Mouse (Mus musculus) limb, embryonic 13.5 days (tissue): ENCODE measurements around the gene Cfap61. TPM values are rescaled to one million over a fixed set of nuclear protein-coding genes. Genes with fewer than 3 reads are reported as not detected.

Experiments used
- ATAC-seq: fragments of 200-750 bp; cut with Nextera tagmentation; 2 replicates; pipeline ENCODE4 v1.8.0; 2017; ENCODE audit warnings: low read depth, moderate number of reproducible peaks, moderate TSS enrichment; ENCODE audit not compliant: low FRiP score
- H3K27ac ChIP-seq: fragments of 300-500 bp; sonication (generic); 2 replicates; pipeline ENCODE4 v1.5.1; 2015; ENCODE audit warnings: inconsistent platforms, mild to moderate bottlenecking, moderate library complexity
- H3K27me3 ChIP-seq: fragments of 300-500 bp; sonication (generic); 2 replicates; pipeline ENCODE4 v1.6.1; 2015; ENCODE audit warnings: mild to moderate bottlenecking, inconsistent platforms
- H3K36me3 ChIP-seq: fragments of 300-500 bp; sonication (generic); 2 replicates; pipeline ENCODE4 v1.6.1; 2015; ENCODE audit warnings: inconsistent platforms, mild to moderate bottlenecking, moderate library complexity
- H3K4me1 ChIP-seq: fragments of 300-500 bp; sonication (generic); 2 replicates; pipeline ENCODE4 v1.6.1; 2015; ENCODE audit warnings: inconsistent platforms
- H3K4me2 ChIP-seq: fragments of 300-500 bp; sonication (generic); replicated peaks from 2 replicates; pipeline ENCODE4 v1.6.1; 2015; ENCODE audit warnings: inconsistent platforms, mild to moderate bottlenecking, moderate library complexity
- H3K4me3 ChIP-seq: fragments of 300-500 bp; sonication (generic); 2 replicates; pipeline ENCODE4 v1.5.1; 2015; ENCODE audit warnings: moderate library complexity, mild to moderate bottlenecking, inconsistent platforms
- H3K9ac ChIP-seq: fragments of 300-500 bp; sonication (generic); 2 replicates; pipeline ENCODE4 v1.6.1; 2015; ENCODE audit warnings: mild to moderate bottlenecking, inconsistent platforms
- H3K9me3 ChIP-seq: fragments of 300-500 bp; sonication (generic); 2 replicates; pipeline ENCODE4 v1.6.1; 2016; ENCODE audit warnings: inconsistent platforms
- WGBS: fragments of 180-500 bp; shearing (Covaris S2); methylation state at CpG from one replicate; pipeline ENCODE4 v1.1.7; 2015; 5-methylcytosine and 5-hydroxymethylcytosine counted together
- polyA plus RNA-seq: library from polyadenylated mRNA; unstranded; fragments of >200 nt; fragmentation: Nextera tagmentation; extraction: Ambion mirVana; gene quantifications from 2 replicates; pipeline ENCODE4 v1.2.1, GENCODE M21; 2015

The Cfap61 gene
- polyA plus RNA-seq, 1 experiment from 2014 or later, result 0.24 TPM

- no peak overlapping the region for H3K27ac ChIP-seq
Observed at GRCm38 (mm10) chr2:146223176-146223905, 288.8 kb downstream of the Cfap61 start.

DNA sequence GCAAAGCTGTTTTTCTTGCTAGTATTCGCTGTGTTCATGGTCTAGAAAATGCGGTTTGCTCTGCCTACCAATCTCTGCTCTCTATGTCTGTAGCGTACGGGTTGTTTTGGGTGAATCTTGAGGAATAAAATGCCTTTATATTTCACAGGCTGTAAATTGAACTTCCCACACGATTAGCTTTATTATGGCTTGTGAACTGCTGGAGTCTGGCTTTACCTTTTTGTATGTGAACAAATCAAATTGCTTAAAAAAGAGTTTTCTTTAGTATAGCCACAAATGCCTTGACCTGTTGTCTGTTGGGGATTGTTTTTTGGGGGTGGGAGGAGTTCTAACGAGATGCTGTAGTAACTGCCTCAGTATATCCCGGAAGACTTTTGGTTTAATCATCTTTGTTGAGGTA, 289.6 kb downstream of the Cfap61 start:
- Histone ChIP-seq H3K4me3 (no peak overlapping the region), H3K27me3 (peaks cover 95% of the 10 kb centered on the region), H3K27ac (no peak overlapping the region), H3K4me2 (no peak overlapping the region), H3K9me3 (no peaks in the 10 kb centered on the region), H3K4me1 (peaks cover 28% of the 10 kb centered on the region), H3K36me3 (no peaks in the 10 kb centered on the region), H3K9ac (no peak overlapping the region)
- no peak for ATAC-seq
- WGBS, result 8% methylated on average over 7 of the region's 7 CpGs

More at GRCm38 (mm10) chr2:146223176-146223905, 288.8 kb downstream of the Cfap61 start:
- Histone ChIP-seq H3K9me3 (no peaks in the 10 kb centered on the region), H3K4me1 (peaks cover 31% of the 10 kb centered on the region), H3K36me3 (no peaks in the 10 kb centered on the region), H3K27me3 (peaks cover 95% of the 10 kb centered on the region), H3K4me2 (peak overlapping the region; percentile 98), H3K4me3 (peak overlapping the region; percentile 56), H3K9ac (0 out of 2 replicates have a peak overlapping the region, but pooled peaks have one; percentile 48)
- 1% methylated on average over 65 of the region's 75 CpGs for WGBS
- ATAC-seq, result no peak; the same call in 1 of the 2 replicates

DNA sequence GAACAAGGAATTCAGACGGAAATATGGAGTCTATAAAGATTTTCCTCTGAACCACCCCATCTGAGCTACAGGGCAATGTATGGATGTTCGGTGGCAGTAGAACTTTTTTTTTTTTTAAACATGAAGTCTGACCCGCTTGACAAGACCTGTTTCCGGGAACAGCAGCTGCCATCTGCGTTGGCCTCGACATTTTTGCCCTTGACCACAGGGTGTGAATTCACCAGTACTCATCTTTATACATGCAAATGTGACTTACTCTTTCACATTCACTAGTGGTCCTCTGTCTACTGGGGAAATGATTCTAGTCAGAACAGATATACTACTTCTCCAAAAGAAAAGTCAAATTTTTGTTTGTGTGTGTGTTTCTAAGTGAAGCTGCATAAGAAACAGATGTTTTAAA, 291.2 kb downstream of the Cfap61 start:
- ATAC-seq, result no peak
- Histone ChIP-seq H3K27me3 (peaks cover 84% of the 10 kb centered on the region), H3K36me3 (no peaks in the 10 kb centered on the region), H3K4me3 (no peak overlapping the region), H3K9ac (no peak overlapping the region), H3K4me2 (no peak overlapping the region), H3K4me1 (peaks cover 25% of the 10 kb centered on the region), H3K9me3 (no peaks in the 10 kb centered on the region), H3K27ac (no peak overlapping the region)
- 7% methylated on average over 6 of the region's 6 CpGs for WGBS

DNA sequence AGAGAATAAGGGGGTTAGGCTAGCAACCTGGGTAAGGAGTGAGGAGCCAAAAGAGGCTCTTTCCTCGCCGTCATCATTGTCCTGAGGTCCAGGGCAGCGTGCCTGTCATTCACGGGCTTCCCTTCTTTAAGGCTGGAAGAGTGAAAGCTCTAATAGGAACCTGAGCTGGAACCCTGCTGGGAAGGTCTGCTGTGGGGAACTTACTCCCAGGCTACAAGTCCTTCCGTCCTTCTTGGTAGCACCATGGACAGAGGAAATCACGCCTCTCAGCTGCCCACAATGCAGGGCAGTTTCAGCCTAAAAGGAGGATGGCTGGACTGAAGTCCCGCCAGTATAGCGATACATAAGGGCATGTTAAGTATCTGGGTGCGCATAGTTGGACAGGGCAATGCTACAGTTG, 291.9 kb downstream of the Cfap61 start:
- no peak for ATAC-seq

GRCm38 (mm10) chr2:146227646-146228045, 293.1 kb downstream of the Cfap61 start:
- Histone ChIP-seq H3K4me1 (peaks cover 10% of the 10 kb centered on the region), H3K27me3 (peaks cover 65% of the 10 kb centered on the region), H3K4me3 (no peak overlapping the region), H3K27ac (no peak overlapping the region), H3K9ac (no peak overlapping the region), H3K4me2 (no peak overlapping the region), H3K36me3 (no peaks in the 10 kb centered on the region), H3K9me3 (no peaks in the 10 kb centered on the region)
- 57% methylated on average over 3 of the region's 3 CpGs for WGBS
- no peak for ATAC-seq

More for the DNA sequence above, 291.9 kb downstream of the Cfap61 start:
- H3K9me3 ChIP-seq, result no peaks in the 10 kb centered on the region
- H3K4me2 ChIP-seq, result no peak overlapping the region
- H3K4me3 ChIP-seq, result no peak overlapping the region
- H3K9ac ChIP-seq, result no peak overlapping the region
- no peak overlapping the region for H3K27ac ChIP-seq
- peaks cover 77% of the 10 kb centered on the region for H3K27me3 ChIP-seq
- H3K36me3 ChIP-seq, result no peaks in the 10 kb centered on the region
- 7% methylated on average over 9 of the region's 9 CpGs for WGBS
- peaks cover 18% of the 10 kb centered on the region for H3K4me1 ChIP-seq

DNA sequence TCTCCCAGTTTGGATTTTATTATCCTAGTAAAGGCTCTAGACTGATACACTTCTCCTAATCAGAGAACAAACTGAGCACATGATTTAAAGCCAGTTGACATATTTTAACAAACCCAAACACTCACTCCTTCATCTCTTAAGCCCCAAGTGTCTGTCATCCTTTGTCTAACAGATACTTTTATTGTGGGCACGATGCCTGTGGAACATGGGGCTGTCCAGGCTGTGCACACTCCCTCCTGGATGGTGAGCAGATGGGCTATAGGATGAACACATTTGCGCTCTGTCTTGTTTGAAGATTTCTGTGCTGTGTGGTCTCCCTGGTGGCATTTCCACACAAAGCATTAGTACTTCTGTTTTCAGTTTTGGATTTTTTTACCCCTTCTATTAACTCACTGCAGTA, 293.9 kb downstream of the Cfap61 start:
- ATAC-seq, result no peak
- no peak overlapping the region for H3K4me2 ChIP-seq
- no peak overlapping the region for H3K9ac ChIP-seq
- H3K36me3 ChIP-seq, result no peaks in the 10 kb centered on the region
- no peaks in the 10 kb centered on the region for H3K9me3 ChIP-seq
- peaks cover 57% of the 10 kb centered on the region for H3K27me3 ChIP-seq
- peaks cover 2% of the 10 kb centered on the region for H3K4me1 ChIP-seq
- no peak overlapping the region for H3K27ac ChIP-seq
- 66% methylated on average over 2 of the region's 2 CpGs for WGBS
- no peak overlapping the region for H3K4me3 ChIP-seq

DNA sequence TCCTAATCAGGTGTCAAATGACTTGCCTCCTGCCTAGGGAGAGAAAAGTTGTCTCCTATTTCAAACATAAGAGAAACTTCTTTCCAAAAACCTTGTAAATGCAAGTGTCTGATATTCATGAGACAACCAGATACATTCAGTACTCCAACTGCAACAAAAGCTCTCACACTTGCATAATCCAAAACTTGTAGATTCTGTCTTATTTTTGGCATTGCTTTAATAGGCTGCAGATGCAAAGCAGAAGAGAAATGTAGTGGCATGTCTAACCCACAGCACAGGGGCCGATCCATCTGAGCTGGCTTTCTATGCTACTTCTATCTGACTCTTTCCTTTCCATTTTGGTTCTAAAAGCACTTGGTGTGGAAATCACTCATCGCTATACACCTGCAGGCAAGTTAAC, 296.9 kb downstream of the Cfap61 start:
- Histone ChIP-seq H3K36me3 (no peaks in the 10 kb centered on the region), H3K4me3 (no peak overlapping the region), H3K27ac (no peak overlapping the region), H3K4me1 (no peaks in the 10 kb centered on the region), H3K4me2 (no peak overlapping the region), H3K9me3 (no peaks in the 10 kb centered on the region), H3K27me3 (peaks cover 28% of the 10 kb centered on the region), H3K9ac (no peak overlapping the region)
- no peak for ATAC-seq
- WGBS, result 87% methylated on average over 2 of the region's 2 CpGs

GRCm38 (mm10) chr2:146239196-146239747, 304.7 kb downstream of the Cfap61 start:
- H3K4me1 ChIP-seq, result no peaks in the 10 kb centered on the region
- WGBS, result 90% methylated on average over 4 of the region's 4 CpGs
- no peak for ATAC-seq

DNA sequence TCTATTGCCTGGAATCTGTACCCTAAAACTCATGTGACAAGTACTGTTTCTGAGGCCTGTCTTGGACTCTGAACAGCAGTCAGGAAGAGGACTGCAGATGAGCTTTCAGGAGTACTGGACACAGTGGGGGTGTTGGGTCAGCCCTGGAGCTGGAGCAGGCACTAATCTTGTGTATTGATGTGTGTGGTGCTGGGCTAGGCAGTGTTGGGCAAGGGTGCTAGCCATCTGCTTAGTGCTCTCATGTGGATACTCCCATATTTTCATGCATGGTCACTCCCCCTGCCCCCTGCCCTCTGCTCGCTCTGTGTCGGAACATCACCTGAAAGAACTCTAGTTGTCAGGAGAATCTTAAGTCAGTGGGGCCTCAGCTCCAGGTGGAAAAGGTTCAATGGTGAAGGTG, 309.5 kb downstream of the Cfap61 start:
- no peak overlapping the region for H3K4me3 ChIP-seq
- WGBS, result 78% methylated on average over 2 of the region's 2 CpGs
- H3K27me3 ChIP-seq, result no peaks in the 10 kb centered on the region
- H3K4me2 ChIP-seq, result no peak overlapping the region
- no peaks in the 10 kb centered on the region for H3K9me3 ChIP-seq
- no peak overlapping the region for H3K27ac ChIP-seq
- H3K4me1 ChIP-seq, result peaks cover 9% of the 10 kb centered on the region; the same call in 1 of the 2 replicates
- no peaks in the 10 kb centered on the region for H3K36me3 ChIP-seq
- H3K9ac ChIP-seq, result no peak overlapping the region
- no peak for ATAC-seq

More at GRCm38 (mm10) chr2:146239196-146239747, 304.7 kb downstream of the Cfap61 start:
- no peak overlapping the region for H3K4me3 ChIP-seq
- no peak overlapping the region for H3K4me2 ChIP-seq
- H3K9ac ChIP-seq, result no peak overlapping the region
- no peak overlapping the region for H3K27ac ChIP-seq
- no peaks in the 10 kb centered on the region for H3K9me3 ChIP-seq
- H3K27me3 ChIP-seq, result no peaks in the 10 kb centered on the region; the same call in 1 of the 2 replicates
- no peaks in the 10 kb centered on the region for H3K36me3 ChIP-seq

DNA sequence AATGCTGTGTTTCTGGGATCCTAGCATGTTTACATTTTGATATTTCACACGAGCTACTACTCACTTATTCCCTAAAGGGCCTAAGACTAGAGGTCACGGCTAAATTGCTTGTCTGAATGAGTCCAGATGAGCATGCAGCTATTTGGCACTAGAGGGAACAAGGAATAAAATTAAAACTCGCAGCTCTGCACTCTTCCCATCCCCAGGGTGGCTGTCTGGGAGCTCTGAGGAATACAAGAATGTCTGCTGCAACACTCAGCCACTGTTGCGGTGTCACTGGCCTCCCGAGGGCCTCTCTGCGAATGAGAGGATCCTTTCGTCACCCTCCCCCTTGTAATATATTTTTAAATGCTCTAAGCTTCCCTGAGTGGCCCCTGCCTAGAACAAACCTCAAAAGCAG, 310.8 kb downstream of the Cfap61 start:
- WGBS, result 51% methylated on average over 7 of the region's 7 CpGs
- no peaks in the 10 kb centered on the region for H3K27me3 ChIP-seq
- H3K36me3 ChIP-seq, result no peaks in the 10 kb centered on the region
- ATAC-seq, result no peak
- H3K4me3 ChIP-seq, result no peak overlapping the region
- H3K27ac ChIP-seq, result no peak overlapping the region
- peaks cover 9% of the 10 kb centered on the region; the same call in 1 of the 2 replicates for H3K4me1 ChIP-seq
- H3K4me2 ChIP-seq, result no peak overlapping the region
- no peaks in the 10 kb centered on the region for H3K9me3 ChIP-seq
- no peak overlapping the region for H3K9ac ChIP-seq

DNA sequence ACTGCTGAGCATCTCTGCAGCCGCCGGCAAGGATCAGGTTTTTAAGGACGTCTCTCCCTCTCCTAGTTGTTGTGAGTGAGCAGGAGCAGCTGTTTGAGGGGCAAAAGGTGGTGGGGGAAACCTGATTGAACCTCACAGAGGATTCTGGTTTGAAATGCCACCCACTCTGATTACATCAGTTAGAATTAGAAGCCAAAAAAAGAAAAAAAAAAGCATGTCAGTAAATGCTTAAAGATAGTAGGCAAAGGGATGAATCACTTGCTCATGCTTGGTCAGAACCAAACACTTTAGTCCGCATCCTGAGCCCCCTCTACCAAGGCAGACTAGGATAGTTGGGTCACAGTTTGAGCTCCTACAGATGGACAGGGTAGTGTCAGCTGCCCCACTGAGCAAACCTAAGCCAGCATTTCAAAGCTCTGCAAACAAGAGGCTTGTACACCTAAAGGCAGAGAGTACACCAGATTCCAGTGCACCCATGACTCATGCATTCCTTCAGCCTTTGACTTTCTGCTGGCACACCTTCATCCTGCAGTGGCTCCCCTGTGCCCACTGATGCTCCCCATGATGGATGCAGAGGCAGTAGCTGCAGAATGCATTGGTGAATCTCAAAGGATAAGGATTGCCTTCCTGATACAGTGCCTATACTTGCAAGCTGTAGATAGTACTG, 312.0 kb downstream of the Cfap61 start:
- no peak overlapping the region for H3K9ac ChIP-seq
- 68% methylated on average over 4 of the region's 4 CpGs for WGBS
- no peak overlapping the region for H3K4me2 ChIP-seq
- ATAC-seq, result no peak
- H3K27me3 ChIP-seq, result no peaks in the 10 kb centered on the region
- H3K9me3 ChIP-seq, result no peaks in the 10 kb centered on the region
- H3K27ac ChIP-seq, result no peak overlapping the region
- peaks cover 9% of the 10 kb centered on the region; the same call in 1 of the 2 replicates for H3K4me1 ChIP-seq
- no peaks in the 10 kb centered on the region for H3K36me3 ChIP-seq
- H3K4me3 ChIP-seq, result no peak overlapping the region

- H3K9me3 ChIP-seq, result no peaks in the 10 kb centered on the region
- no peak overlapping the region for H3K27ac ChIP-seq
- H3K4me3 ChIP-seq, result no peak overlapping the region
- 41% methylated on average over 6 of the region's 6 CpGs for WGBS
- no peaks in the 10 kb centered on the region for H3K36me3 ChIP-seq
- H3K4me1 ChIP-seq, result peaks cover 9% of the 10 kb centered on the region; the same call in 1 of the 2 replicates
- H3K27me3 ChIP-seq, result no peaks in the 10 kb centered on the region
- no peak overlapping the region for H3K9ac ChIP-seq
- no peak for ATAC-seq
- no peak overlapping the region for H3K4me2 ChIP-seq
Observed at GRCm38 (mm10) chr2:146247576-146247975, 313.0 kb downstream of the Cfap61 start.
